In genomic region chr17:37070121-37070520, GRCm38 (mm10) we compare ENCODE assay signal across 22 mouse cellular contexts. TPM values are rescaled to one million over a fixed set of nuclear protein-coding genes. Genes with fewer than 3 reads are reported as not detected.
"Had no signal": no experiment of that assay in that cellular context is flagged by ENCODE, and none has a peak within 500 bp of the region (broad histone marks: within the 10 kb centered on the region; RNA-seq: fewer than 3 reads in every experiment).

No protein-coding gene starts in this region.

- H3K36me3 ChIP-seq: liver, embryonic 15.5 days had no signal

- H3K27me3 ChIP-seq: liver, embryonic 15.5 days; midbrain, embryonic 15.5 days; neural tube, embryonic 12.5 days had no signal

- ATAC-seq: lung, postnatal 0 days; midbrain, embryonic 15.5 days had no signal

- H3K4me2 ChIP-seq: liver, embryonic 11.5 days; liver, embryonic 15.5 days; midbrain, embryonic 15.5 days; neural tube, embryonic 12.5 days had no signal

- H3K4me1 ChIP-seq: limb, embryonic 10.5 days; liver, embryonic 15.5 days; midbrain, embryonic 15.5 days; neural tube, embryonic 12.5 days had no signal

- H3K4me3 ChIP-seq: limb, embryonic 10.5 days; liver, embryonic 15.5 days; midbrain, embryonic 15.5 days; neural tube, embryonic 12.5 days had no signal

- H3K27ac ChIP-seq: kidney, postnatal 0 days; limb, embryonic 10.5 days; liver, embryonic 15.5 days; midbrain, embryonic 15.5 days; neural tube, embryonic 12.5 days; stomach, postnatal 0 days had no signal

- H3K9ac ChIP-seq: liver, embryonic 15.5 days; midbrain, embryonic 15.5 days; neural tube, embryonic 12.5 days had no signal

- H3K9me3 ChIP-seq: limb, embryonic 10.5 days; liver, embryonic 15.5 days; midbrain, embryonic 15.5 days; neural tube, embryonic 12.5 days had no signal

- DNase-seq: kidney, adult 9 months; kidney, postnatal 36 days; lung, adult 2 months; lung, postnatal 36 days; right cerebral cortex, postnatal 14 days; thymus, postnatal 14 days had no signal

RNA-seq across cellular contexts. Expression of gene Olfr90, which starts 18.2 kb away (rescaled TPM):
- total RNA-seq: layer of hippocampus, adult 8-10 months; left cerebral cortex, adult 18-20 months; megakaryocyte progenitor cell, adult 5-6 weeks; monocyte, adult 5-6 weeks; neutrophil, adult 5-6 weeks had no signal
- polyA plus RNA-seq: kidney, postnatal 0 days; limb, embryonic 14.5 days; liver, embryonic 11.5 days; liver, embryonic 15.5 days; lung, adult 2 months; lung, postnatal 0 days; midbrain, embryonic 15.5 days; stomach, postnatal 0 days had no signal

RNA-seq across cellular contexts. Expression of gene Olfr91, which starts 28.0 kb away (rescaled TPM):
- total RNA-seq: layer of hippocampus, adult 8-10 months; layer of hippocampus, postnatal 14 days; left cerebral cortex, adult 18-20 months; left cerebral cortex, postnatal 14 days; megakaryocyte progenitor cell, adult 5-6 weeks; monocyte, adult 5-6 weeks; neutrophil, adult 5-6 weeks had no signal
- polyA plus RNA-seq: kidney, postnatal 0 days; limb, embryonic 10.5 days; limb, embryonic 14.5 days; liver, embryonic 11.5 days; liver, embryonic 15.5 days; lung, adult 2 months; lung, postnatal 0 days; midbrain, embryonic 15.5 days; neural tube, embryonic 12.5 days; stomach, postnatal 0 days had no signal

RNA-seq across cellular contexts. Expression of gene Mog, which starts 46.9 kb away (rescaled TPM):
- total RNA-seq: megakaryocyte progenitor cell, adult 5-6 weeks; monocyte, adult 5-6 weeks; neutrophil, adult 5-6 weeks had no signal
- polyA plus RNA-seq: kidney, postnatal 0 days; limb, embryonic 14.5 days; liver, embryonic 11.5 days; liver, embryonic 15.5 days; lung, adult 2 months had no signal

RNA-seq across cellular contexts. Expression of gene Olfr92, which starts 49.8 kb away (rescaled TPM):
- total RNA-seq: layer of hippocampus, adult 8-10 months; layer of hippocampus, postnatal 14 days; left cerebral cortex, adult 18-20 months; left cerebral cortex, postnatal 14 days; megakaryocyte progenitor cell, adult 5-6 weeks; neutrophil, adult 5-6 weeks had no signal
- polyA plus RNA-seq: kidney, postnatal 0 days; limb, embryonic 10.5 days; limb, embryonic 14.5 days; liver, embryonic 11.5 days; liver, embryonic 15.5 days; lung, adult 2 months; lung, postnatal 0 days; midbrain, embryonic 15.5 days; neural tube, embryonic 12.5 days; stomach, postnatal 0 days had no signal
